Mouse (Mus musculus) layer of hippocampus, adult 9-11 months (tissue): ENCODE results near the gene Zfp458.
"Not testable (repeated sequence)": the region's sequence is repeated elsewhere in the genome, so short reads cannot be mapped to it uniquely, and the experiment has no call there.

Source experiments
- DNase-seq: peaks from one replicate; pipeline ENCODE4 v3.0.0; 2022

Gene Zfp458

GRCm38 (mm10) chr13:67278314-67278713 is at the start of gene Zfp458:
Zfp458 (minus strand) TSS chr13:67278466.
- peak; percentile 17 for DNase-seq

GRCm38 (mm10) chr13:67306718-67307117 is 28.5 kb upstream of the Zfp458 start:
- no peak for DNase-seq

DNA sequence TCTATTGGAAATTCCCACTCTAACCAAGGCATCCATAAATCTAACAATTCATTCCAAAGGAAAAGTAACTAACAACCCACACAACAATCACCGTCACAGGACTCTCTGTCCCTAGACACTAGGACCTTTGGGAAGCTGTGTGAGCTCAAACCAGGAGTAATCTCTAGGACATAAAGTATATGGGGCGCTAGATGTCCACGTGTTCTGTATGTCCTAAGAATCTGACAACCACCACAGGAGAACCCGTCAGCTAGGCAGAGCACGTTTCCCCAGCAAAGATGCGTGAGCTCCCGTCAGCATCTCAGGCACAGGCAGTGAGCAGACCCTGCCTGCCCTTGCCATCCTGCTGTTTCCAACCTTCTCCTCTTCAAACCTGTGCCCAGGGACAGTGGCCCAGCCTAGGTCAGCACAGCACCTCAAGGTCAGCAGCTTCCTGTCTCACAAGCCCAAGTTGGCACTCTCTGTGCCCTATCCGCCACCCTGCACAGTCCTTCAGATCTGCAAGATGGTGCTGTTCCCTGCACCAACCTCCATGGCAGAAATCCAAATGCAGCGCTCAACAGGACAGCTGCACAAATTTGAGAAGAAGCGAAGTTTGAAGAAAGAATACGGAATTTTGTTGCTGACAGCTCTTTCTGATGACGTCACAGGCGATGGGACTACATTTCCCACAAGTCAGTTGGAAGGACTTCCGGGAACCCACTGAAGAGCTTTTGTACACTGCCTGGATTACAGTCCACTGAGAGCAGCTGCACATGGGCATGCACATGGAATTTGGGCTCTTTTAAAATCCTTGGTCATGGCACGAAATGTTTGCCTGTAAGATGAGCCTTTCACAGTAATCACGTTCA is 27.8 kb upstream of the Zfp458 start, which contains the start of gene Zfp457:
Gene Zfp457, minus strand, starts transcription at position 664 of the 851 bp plus-strand sequence.
- peak; percentile 95 for DNase-seq

GRCm38 (mm10) chr13:67269383-67270065 is 8.7 kb downstream of the Zfp458 start:
- not testable (repeated sequence) for DNase-seq

DNA sequence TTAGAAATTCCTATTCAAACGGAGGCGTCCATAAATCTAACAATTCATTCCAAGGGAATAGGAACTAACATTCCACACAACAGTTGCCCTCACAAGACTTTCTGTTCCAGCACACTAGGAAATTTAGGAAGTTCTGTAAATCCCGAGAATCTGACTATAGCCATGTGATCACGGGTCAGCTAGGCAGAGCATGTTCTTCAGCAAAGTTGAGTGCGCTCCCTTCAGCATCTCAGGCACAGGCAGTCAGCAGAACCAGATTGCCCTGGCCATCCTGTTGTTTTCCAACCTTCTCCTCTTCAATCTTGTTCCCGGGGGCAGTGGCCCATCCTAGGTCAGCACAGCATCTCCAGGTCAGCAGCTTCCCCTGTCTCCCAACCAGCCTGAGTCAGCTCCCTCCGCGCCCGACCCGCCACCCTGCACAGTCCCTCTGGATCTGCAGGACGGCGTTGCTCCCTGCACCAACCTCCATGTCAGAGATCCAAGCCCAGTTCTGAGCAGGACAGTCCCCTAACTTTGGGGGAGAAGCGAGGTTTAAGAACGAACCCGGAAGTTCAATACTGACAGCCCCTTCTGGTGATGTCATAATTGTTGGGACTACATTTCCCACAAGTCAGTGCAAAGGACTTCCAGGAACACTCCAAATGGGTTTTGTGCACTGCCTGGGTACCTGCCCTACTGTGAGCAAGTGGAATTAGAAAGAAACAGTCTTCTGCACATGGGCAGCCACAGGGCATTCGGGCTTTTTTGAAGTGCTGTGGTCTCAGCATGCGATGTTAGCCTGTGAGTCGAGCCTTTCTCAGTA is 9.5 kb downstream of the Zfp458 start:
- DNase-seq, result peak; percentile 88

DNA sequence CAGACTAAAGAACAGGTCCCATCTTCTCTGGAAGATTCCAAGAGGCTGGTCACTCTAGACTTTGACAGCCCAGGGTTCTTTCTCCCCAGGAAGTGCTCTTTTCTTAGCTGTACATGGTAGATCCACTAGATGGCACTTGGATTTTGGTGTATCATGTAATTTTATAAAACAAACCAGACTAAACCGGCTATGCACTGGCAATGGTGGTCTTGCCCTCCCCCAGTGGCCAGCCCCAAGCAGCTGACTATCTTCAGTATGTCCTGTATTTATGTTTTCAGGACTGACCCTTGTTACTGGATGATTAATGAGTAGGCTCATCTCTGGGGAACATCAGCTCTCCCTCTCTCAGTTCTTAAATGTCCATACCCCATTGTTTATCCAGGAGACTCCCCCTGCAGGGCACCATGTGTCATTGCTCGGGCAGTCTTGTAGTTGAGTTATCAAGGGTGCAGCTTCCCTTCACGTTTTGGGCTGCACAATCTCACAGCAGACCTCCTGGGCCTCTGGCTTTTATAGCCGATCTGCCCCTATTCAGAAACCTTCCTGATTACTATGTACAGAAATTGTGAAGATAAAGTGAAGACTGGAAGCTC is 64.2 kb downstream of the Zfp458 start:
- no peak for DNase-seq
